8 mouse cellular contexts compared by ENCODE assay signal in genomic region chr11:17257443-17257842, GRCm38 (mm10). TPM values are rescaled to one million over a fixed set of nuclear protein-coding genes. Genes with fewer than 3 reads are reported as not detected.
A peak's percentile ranks its signal among the peaks of the same experiment; 100 is the strongest.
DNase-seq lines count a peak whose midpoint lies in the region; ATAC-seq lines count a peak whose summit lies in the region.

Gene C1d, plus strand, starts transcription at chr11:17257579.

- peaks cover 19% of the 10 kb centered on the region for H3K4me1 ChIP-seq in hindbrain, embryonic 15.5 days (replicated peaks)

- H3K27ac ChIP-seq in hindbrain, embryonic 15.5 days (replicated peaks), result peak within 1 kb of the TSS; percentile 89

- peak within 1 kb of the TSS; percentile 64 for H3K9ac ChIP-seq in hindbrain, embryonic 15.5 days

- H3K4me3 ChIP-seq in hindbrain, embryonic 15.5 days, result peak within 1 kb of the TSS; percentile 63

- no peaks in the 10 kb centered on the region for H3K9me3 ChIP-seq in hindbrain, embryonic 15.5 days

- no peaks in the 10 kb centered on the region for H3K27me3 ChIP-seq in hindbrain, embryonic 15.5 days

- no peaks in the 10 kb centered on the region for H3K36me3 ChIP-seq in hindbrain, embryonic 15.5 days

- WGBS in hindbrain, embryonic 15.5 days, result under 1% methylated on average over 33 of the region's 33 CpGs

- DNase-seq in R1 (ENCODE audit: low read depth, low spot score), result peak; percentile 94
- peak; percentile 96 to 98 for DNase-seq in cerebellum, postnatal 25 days
- peak; percentile 97 for DNase-seq in frontal cortex, postnatal 36 days (ENCODE audit: low spot score in 2 of 2)
- DNase-seq in left cerebral cortex, adult 11 months (ENCODE audit: low spot score), result peak; percentile 92
- DNase-seq in lung, postnatal 4 days, result peak; percentile 96 to 97
- peak; percentile 90 for DNase-seq in retina, postnatal 7 days (ENCODE audit: low read depth, low spot score)
- DNase-seq in urinary bladder, adult 2 months (ENCODE audit: low spot score), result peak; percentile 90

- peak; percentile 94 for ATAC-seq in hindbrain, embryonic 15.5 days (ENCODE audit: low FRiP score, low read depth)

- H3K4me2 ChIP-seq in hindbrain, embryonic 15.5 days, result peak within 1 kb of the TSS; percentile 86

RNA-seq across cellular contexts. Expression of gene C1d, which starts in this region (rescaled TPM):
- 142 and 153 TPM in 2 replicates for polyA plus RNA-seq in hindbrain, embryonic 15.5 days (2015; fragmentation: Nextera tagmentation; extraction: Ambion mirVana)
- polyA plus RNA-seq in urinary bladder, adult 2 months (2012; rRNA removed), result 46.4 and 49.6 TPM in 2 replicates

Comparison
In these comparisons a context has a peak if more than half of its experiments do, and no peak if none do; other contexts are left out.
1. Peak in every context shown above with its lines: DNase-seq, ATAC-seq, H3K4me3 ChIP-seq and H3K27ac ChIP-seq.